Mouse (Mus musculus) small intestine, adult 2 months (tissue): ENCODE measurements at regions not wholly inside any gene's neighbourhood (a gene's known extent, or its start where the extent isn't known, plus 50 kb on each side); places are given as distances from the start of the nearest gene placed in this dataset.

Source experiments
- CTCF ChIP-seq: fragments of 200-500 bp; IDR thresholded peaks from 2 replicates; pipeline ENCODE4 v1.5.1; 2012; ENCODE audit warnings: low read depth, mild to moderate bottlenecking, control low read depth, inconsistent platforms, low read length, moderate library complexity, mixed read lengths; ENCODE audit not compliant: insufficient replicate concordance, insufficient read length; ENCODE audit errors: extremely low read depth
- POLR2A ChIP-seq: fragments of 200-500 bp; IDR thresholded peaks from 2 replicates; pipeline ENCODE4 v1.6.1; 2012; ENCODE audit warnings: low read depth, mild to moderate bottlenecking, control low read depth, inconsistent platforms, low read length, moderate library complexity

DNA sequence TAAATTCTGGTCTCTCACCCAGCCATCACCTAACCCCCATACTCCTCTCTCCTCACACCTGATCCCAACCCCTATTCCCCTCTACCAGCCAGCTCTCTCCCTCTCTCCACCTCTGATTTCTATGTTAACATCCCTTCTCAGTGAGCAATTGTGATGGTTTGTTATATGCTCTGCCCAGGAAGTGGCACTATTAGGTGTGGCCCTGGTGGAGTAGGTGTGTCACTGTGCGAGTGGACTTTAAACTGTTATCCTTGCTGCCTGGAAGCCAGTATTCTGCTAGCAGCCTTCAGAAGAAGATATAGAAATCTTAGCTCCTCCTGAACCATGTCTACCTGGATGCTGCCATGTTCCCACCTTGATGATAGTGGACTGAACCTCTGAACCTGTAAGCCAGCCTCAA lies 114.4 kb upstream of the Vegfc start:
- TF ChIP-seq POLR2A (no peak), CTCF (no peak)
